Mouse (Mus musculus): Measurements from ENCODE around the gene Nab2. TPM values are rescaled to one million over a fixed set of nuclear protein-coding genes. Genes with fewer than 3 reads are reported as not detected.

Nab2 gene
- total RNA-seq, 2 experiments from 2014 or later, result 4.7 to 7.3 TPM

- no peak for ATAC-seq (replicated peaks; ENCODE audit: poor library complexity, severe bottlenecking)
Observed at GRCm38 (mm10) chr10:127619941-127620405, 48.4 kb downstream of the Nab2 start.

- no peak for ATAC-seq (replicated peaks; ENCODE audit: poor library complexity, severe bottlenecking)
Observed at GRCm38 (mm10) chr10:127619119-127619721, 49.1 kb downstream of the Nab2 start.

GRCm38 (mm10) chr10:127618173-127618572 lies 50.2 kb downstream of the Nab2 start:
- no peak for ATAC-seq (replicated peaks; ENCODE audit: poor library complexity, severe bottlenecking)

GRCm38 (mm10) chr10:127617294-127617693 lies 51.1 kb downstream of the Nab2 start:
- no peak for ATAC-seq (replicated peaks; ENCODE audit: poor library complexity, severe bottlenecking)

GRCm38 (mm10) chr10:127616261-127616679 lies 52.1 kb downstream of the Nab2 start:
- no peak for ATAC-seq (replicated peaks; ENCODE audit: poor library complexity, severe bottlenecking)

- no peak for ATAC-seq (replicated peaks; ENCODE audit: poor library complexity, severe bottlenecking)
Observed at GRCm38 (mm10) chr10:127615591-127615990, 52.8 kb downstream of the Nab2 start.

GRCm38 (mm10) chr10:127615034-127615374 lies 53.4 kb downstream of the Nab2 start:
- ATAC-seq (replicated peaks; ENCODE audit: poor library complexity, severe bottlenecking), result no peak

GRCm38 (mm10) chr10:127614236-127615033 lies 53.9 kb downstream of the Nab2 start:
- no peak for ATAC-seq (replicated peaks; ENCODE audit: poor library complexity, severe bottlenecking)

GRCm38 (mm10) chr10:127612079-127612775 lies 56.1 kb downstream of the Nab2 start:
- ATAC-seq (replicated peaks; ENCODE audit: poor library complexity, severe bottlenecking), result no peak

Other genes starting within 250 kb of the Nab2 start
- 0.90 TPM in 1 of 2 replicates, not detected in the other for gene Stac3, start 166.9 kb downstream of the Nab2 start, total RNA-seq (2014; fragmentation: Nextera tagmentation)
- 0.13 and 0.26 TPM in 2 replicates for gene Stac3, start 166.9 kb downstream of the Nab2 start, total RNA-seq (2017)
- 1.2 TPM in 1 of 2 replicates, not detected in the other for gene Ndufa4l2, start 153.6 kb downstream of the Nab2 start, total RNA-seq (2014; fragmentation: Nextera tagmentation)
- not detected in 2 replicates for gene Ndufa4l2, start 153.6 kb downstream of the Nab2 start, total RNA-seq (2017)
- 126 and 187 TPM in 2 replicates for gene Shmt2, start 146.1 kb downstream of the Nab2 start, total RNA-seq (2014; fragmentation: Nextera tagmentation)
- 102 and 103 TPM in 2 replicates for gene Shmt2, start 146.1 kb downstream of the Nab2 start, total RNA-seq (2017)
- not detected in 2 replicates for gene Nxph4, start 134.0 kb downstream of the Nab2 start, total RNA-seq (2014; fragmentation: Nextera tagmentation)
- gene Nxph4, start 134.0 kb downstream of the Nab2 start, total RNA-seq (2017), result not detected in 2 replicates
- gene Lrp1, start 47.4 kb downstream of the Nab2 start, total RNA-seq (2014; fragmentation: Nextera tagmentation), result 13.9 and 15.0 TPM in 2 replicates
- gene Lrp1, start 47.4 kb downstream of the Nab2 start, total RNA-seq (2017), result 5.7 and 18.1 TPM in 2 replicates
- 71.6 and 82.1 TPM in 2 replicates for gene Stat6, start 25.6 kb downstream of the Nab2 start, total RNA-seq (2014; fragmentation: Nextera tagmentation)
- gene Stat6, start 25.6 kb downstream of the Nab2 start, total RNA-seq (2017), result 46.0 and 67.5 TPM in 2 replicates
- gene Nemp1, start 1.7 kb downstream of the Nab2 start, total RNA-seq (2014; fragmentation: Nextera tagmentation), result 14.7 and 18.9 TPM in 2 replicates
- gene Nemp1, start 1.7 kb downstream of the Nab2 start, total RNA-seq (2017), result 21.7 TPM in 2 replicates
- not detected in 2 replicates for gene Myo1a, start 36.6 kb upstream of the Nab2 start, total RNA-seq (2014; fragmentation: Nextera tagmentation)
- not detected in 2 replicates for gene Myo1a, start 36.6 kb upstream of the Nab2 start, total RNA-seq (2017)
- gene Tac2, start 55.9 kb upstream of the Nab2 start, total RNA-seq (2014; fragmentation: Nextera tagmentation), result not detected in 2 replicates
- not detected in 2 replicates for gene Tac2, start 55.9 kb upstream of the Nab2 start, total RNA-seq (2017)
- 6.7 and 7.2 TPM in 2 replicates for gene Zbtb39, start 71.0 kb upstream of the Nab2 start, total RNA-seq (2014; fragmentation: Nextera tagmentation)
- 2.6 and 3.6 TPM in 2 replicates for gene Zbtb39, start 71.0 kb upstream of the Nab2 start, total RNA-seq (2017)
- gene Gpr182, start 83.2 kb upstream of the Nab2 start, total RNA-seq (2014; fragmentation: Nextera tagmentation), result not detected in 2 replicates
- not detected in 2 replicates for gene Gpr182, start 83.2 kb upstream of the Nab2 start, total RNA-seq (2017)
- gene Rdh1, start 91.2 kb upstream of the Nab2 start, total RNA-seq (2014; fragmentation: Nextera tagmentation), result not detected in 2 replicates
- not detected in 2 replicates for gene Rdh1, start 91.2 kb upstream of the Nab2 start, total RNA-seq (2017)
- not detected in 2 replicates for gene Rdh16f1, start 91.2 kb upstream of the Nab2 start, total RNA-seq (2014; fragmentation: Nextera tagmentation)
- not detected in 2 replicates for gene Rdh16f1, start 91.2 kb upstream of the Nab2 start, total RNA-seq (2017)
- not detected in 2 replicates for gene Rdh9, start 107.8 kb upstream of the Nab2 start, total RNA-seq (2014; fragmentation: Nextera tagmentation)
- not detected in 2 replicates for gene Rdh9, start 107.8 kb upstream of the Nab2 start, total RNA-seq (2017)
- gene Rdh16, start 132.6 kb upstream of the Nab2 start, total RNA-seq (2014; fragmentation: Nextera tagmentation), result not detected in 2 replicates
- not detected in 2 replicates for gene Rdh16, start 132.6 kb upstream of the Nab2 start, total RNA-seq (2017)
- not detected in 2 replicates for gene Rdh19, start 181.4 kb upstream of the Nab2 start, total RNA-seq (2014; fragmentation: Nextera tagmentation)
- not detected in 2 replicates for gene Rdh19, start 181.4 kb upstream of the Nab2 start, total RNA-seq (2017)
- not detected in 2 replicates for gene Rdh16f2, start 197.9 kb upstream of the Nab2 start, total RNA-seq (2014; fragmentation: Nextera tagmentation)
- gene Rdh16f2, start 197.9 kb upstream of the Nab2 start, total RNA-seq (2017), result not detected in 2 replicates
- gene Rdh7, start 220.2 kb upstream of the Nab2 start, total RNA-seq (2014; fragmentation: Nextera tagmentation), result not detected in 2 replicates
- gene Rdh7, start 220.2 kb upstream of the Nab2 start, total RNA-seq (2017), result not detected in 2 replicates
- gene Sdr9c7, start 229.9 kb upstream of the Nab2 start, total RNA-seq (2014; fragmentation: Nextera tagmentation), result not detected in 2 replicates
- not detected in 2 replicates for gene Sdr9c7, start 229.9 kb upstream of the Nab2 start, total RNA-seq (2017)

Data from granulocyte monocyte progenitor cell, adult 5-6 weeks (primary cell).